Mouse (Mus musculus) kidney, adult 2 months (tissue): ENCODE results near the gene Cpne7. TPM values are rescaled to one million over a fixed set of nuclear protein-coding genes. Genes with fewer than 3 reads are reported as not detected.
A peak's percentile ranks its signal among the peaks of the same experiment; 100 is the strongest.

Experiments
- DNase-seq: peaks from one replicate; pipeline ENCODE4 v3.0.0; 2021
- H3K27ac ChIP-seq: fragments of 200-500 bp; 2 replicates; pipeline ENCODE4 v1.5.1; 2012; ENCODE audit warnings: low read depth, low read length, control low read depth, inconsistent platforms; ENCODE audit not compliant: insufficient read depth
- H3K27me3 ChIP-seq: fragments of 200-500 bp; replicated peaks from 2 replicates; pipeline ENCODE4 v1.6.1; 2012; ENCODE audit warnings: mild to moderate bottlenecking, moderate library complexity, low read length, inconsistent platforms; ENCODE audit not compliant: control insufficient read depth, insufficient read depth
- H3K36me3 ChIP-seq: fragments of 200-500 bp; 2 replicates; pipeline ENCODE4 v1.6.1; 2012; ENCODE audit warnings: mild to moderate bottlenecking, moderate library complexity, low read length, inconsistent platforms; ENCODE audit not compliant: control insufficient read depth, insufficient read depth
- H3K4me1 ChIP-seq: fragments of 200-500 bp; 2 replicates; pipeline ENCODE4 v1.6.1; 2011; ENCODE audit warnings: low read length; ENCODE audit not compliant: control insufficient read depth, insufficient read depth
- H3K4me3 ChIP-seq: fragments of 200-500 bp; 2 replicates; pipeline ENCODE4 v1.5.1; 2011; ENCODE audit warnings: mild to moderate bottlenecking, low read depth, low read length, control low read depth; ENCODE audit not compliant: insufficient read depth
- CTCF ChIP-seq: fragments of 200-500 bp; conservative IDR thresholded peaks from 2 replicates; pipeline ENCODE4 v1.5.1; 2011; ENCODE audit warnings: low read depth, mild to moderate bottlenecking, control low read depth, low read length, moderate library complexity, mixed read lengths; ENCODE audit not compliant: insufficient read depth, insufficient read length
- POLR2A ChIP-seq: fragments of 200-500 bp; IDR thresholded peaks from one replicate; pipeline ENCODE4 v1.6.1; 2011; ENCODE audit warnings: low read depth, low read length, control low read depth
- WGBS: fragments of 180-500 bp; shearing (Covaris S2); methylation state at CpG from one replicate; pipeline ENCODE4 v1.1.7; 2018; 5-methylcytosine and 5-hydroxymethylcytosine counted together
- polyA plus RNA-seq: library from polyadenylated mRNA; depleted of rRNA; stranded (reverse); fragments of >200 nt; gene quantifications from 2 replicates; pipeline ENCODE4 v1.2.3, GENCODE M21; 2012

Gene Cpne7
- polyA plus RNA-seq, 1 experiment = 2.5 TPM

DNA sequence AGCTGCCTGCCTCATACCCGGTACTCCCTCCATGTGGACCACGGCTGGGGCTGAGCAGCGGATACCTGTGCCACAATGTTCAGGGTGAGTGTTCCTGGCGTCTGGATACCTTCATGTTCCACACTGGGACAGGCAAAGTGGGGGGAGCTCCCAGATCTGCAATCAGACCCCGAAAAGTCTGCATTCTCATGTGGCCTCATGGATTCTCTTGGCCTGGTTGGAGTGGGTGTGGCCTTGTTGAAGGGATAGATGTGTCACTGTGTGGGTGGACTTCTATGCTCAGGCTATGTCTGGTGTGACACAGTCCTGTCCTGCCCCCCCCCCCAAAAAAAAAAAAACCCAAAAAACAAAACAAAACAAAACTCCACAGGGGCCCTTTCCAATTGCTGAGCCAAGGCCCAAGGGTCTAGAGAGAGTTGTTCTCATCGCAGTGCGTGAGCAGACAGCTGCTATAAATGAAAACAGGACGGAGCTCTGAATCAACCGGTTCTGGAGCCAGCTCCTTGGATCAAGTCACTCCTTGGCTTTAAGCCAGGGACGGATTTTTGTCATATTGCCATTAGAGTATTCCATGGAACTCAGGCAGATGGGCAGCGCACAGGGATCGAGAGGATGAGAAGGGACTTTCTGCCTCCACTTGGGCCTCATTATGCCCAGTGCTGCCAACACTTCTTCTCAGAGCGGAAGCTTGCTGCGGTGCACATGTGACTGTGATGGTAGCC, 24.7 kb downstream of the Cpne7 start:
- no peak for TF ChIP-seq CTCF
- TF ChIP-seq POLR2A = no peak
- H3K27ac ChIP-seq = peak overlapping the region; percentile 68; the same call in 1 of the 2 replicates
- no peaks in the 10 kb centered on the region for H3K4me1 ChIP-seq
- 57% methylated on average over 14 of the region's 14 CpGs for WGBS
- DNase-seq = peak; percentile 90
- H3K27me3 ChIP-seq = no peaks in the 10 kb centered on the region
- no peaks in the 10 kb centered on the region for H3K36me3 ChIP-seq
- H3K4me3 ChIP-seq = no peak overlapping the region

DNA sequence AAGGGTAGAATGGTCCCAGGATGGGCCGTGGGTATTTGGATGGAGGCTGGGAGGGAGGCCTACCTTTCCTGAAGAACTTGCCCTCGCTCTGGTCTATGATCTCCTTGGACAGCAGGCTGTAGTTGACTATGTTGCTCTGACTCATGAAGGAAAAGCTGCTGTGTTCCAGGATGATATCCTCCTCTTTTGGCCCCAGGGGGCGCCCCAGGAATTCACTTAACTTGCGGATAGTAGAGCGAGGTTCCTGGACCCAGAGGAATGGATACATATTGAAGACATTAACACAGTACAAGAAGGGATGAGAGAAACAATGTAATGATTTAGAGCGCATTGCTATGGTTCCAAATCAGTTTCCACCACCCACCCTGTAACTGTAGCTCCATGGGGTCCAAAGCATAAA, 28.1 kb downstream of the Cpne7 start:
- whole genome bisulfite sequencing = 56% methylated on average over 6 of the region's 6 CpGs
- DNase-seq = peak; percentile 72
- H3K27ac ChIP-seq = no peak overlapping the region
- H3K27me3 ChIP-seq = no peaks in the 10 kb centered on the region
- H3K4me3 ChIP-seq = no peak overlapping the region
- H3K4me1 ChIP-seq = no peaks in the 10 kb centered on the region
- H3K36me3 ChIP-seq = no peaks in the 10 kb centered on the region
- TF ChIP-seq CTCF (peak; percentile 68), POLR2A (no peak)

DNA sequence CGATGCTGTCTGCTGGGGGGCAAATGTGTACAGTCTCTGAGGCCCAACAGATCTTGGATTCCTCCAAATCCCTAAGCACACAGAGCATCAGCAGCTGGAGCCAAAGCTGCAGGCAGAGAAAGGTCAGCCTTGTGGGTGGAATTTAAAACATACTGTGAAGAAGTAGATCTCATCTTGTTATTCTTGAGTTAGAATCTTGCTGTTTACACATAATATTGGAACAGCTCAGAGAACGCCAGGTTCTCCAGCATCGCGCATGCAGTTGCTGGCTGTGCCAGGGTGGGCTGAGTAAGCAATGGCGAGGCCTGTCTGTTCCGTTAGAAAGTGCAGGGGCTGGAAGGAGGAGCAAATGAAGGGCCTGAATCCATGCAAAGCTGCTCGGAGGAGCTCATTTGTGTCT, 29.2 kb downstream of the Cpne7 start:
- H3K27ac ChIP-seq = no peak overlapping the region
- no peak overlapping the region for H3K4me3 ChIP-seq
- H3K4me1 ChIP-seq = no peaks in the 10 kb centered on the region
- DNase-seq = no peak
- no peaks in the 10 kb centered on the region for H3K27me3 ChIP-seq
- no peak for TF ChIP-seq POLR2A
- no peak for TF ChIP-seq CTCF
- H3K36me3 ChIP-seq = no peaks in the 10 kb centered on the region
- WGBS = 74% methylated on average over 7 of the region's 7 CpGs

DNA sequence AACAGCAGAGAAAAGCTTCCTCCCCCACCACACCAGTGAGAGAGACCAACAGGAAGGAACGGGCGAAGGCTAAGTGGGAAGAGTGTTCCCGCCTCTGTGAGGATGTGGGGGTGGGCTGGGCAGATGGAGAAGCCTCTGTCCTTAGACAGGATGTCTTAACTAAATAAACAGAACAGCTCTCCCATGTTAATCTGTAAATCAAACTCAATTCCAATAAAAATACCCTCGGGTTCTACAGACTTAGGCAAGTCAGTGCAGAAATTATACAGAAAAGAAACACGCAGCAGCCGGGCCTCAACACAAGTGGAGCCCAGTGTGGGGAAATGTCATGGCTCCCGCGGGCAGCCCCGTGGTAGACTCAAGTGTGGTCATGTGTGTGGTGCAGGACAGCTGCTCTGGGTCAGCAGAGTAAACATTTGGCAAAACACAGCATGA, 33.6 kb downstream of the Cpne7 start:
- H3K27ac ChIP-seq = peak overlapping the region; percentile 62
- H3K4me3 ChIP-seq = no peak overlapping the region
- peak; percentile 43 for DNase-seq
- H3K27me3 ChIP-seq = no peaks in the 10 kb centered on the region
- no peaks in the 10 kb centered on the region for H3K36me3 ChIP-seq
- WGBS = 48% methylated on average over 9 of the region's 9 CpGs
- TF ChIP-seq CTCF = no peak
- no peak for TF ChIP-seq POLR2A
- 0 out of 2 replicates have a peak, but pooled peaks cover 2% of the 10 kb centered on the region for H3K4me1 ChIP-seq

DNA sequence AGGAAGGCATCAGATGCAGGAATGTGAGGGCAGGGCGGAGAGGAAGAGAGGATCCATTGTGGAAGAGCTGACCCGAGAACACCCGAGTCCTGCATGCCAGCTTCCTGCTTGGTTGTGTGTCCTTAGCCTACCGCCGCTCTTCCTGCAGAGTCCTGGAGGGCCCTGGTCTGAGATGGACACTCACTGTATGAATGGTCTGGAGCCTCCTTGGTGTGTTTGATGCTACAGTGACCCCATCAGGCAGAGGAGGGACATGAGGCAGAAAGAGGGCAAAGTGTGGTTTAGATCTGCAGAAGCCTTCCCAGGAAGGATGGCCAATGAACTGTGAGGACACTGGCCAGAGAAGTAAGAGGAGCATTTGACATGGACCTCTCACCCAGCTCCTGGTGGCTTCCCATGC, 38.0 kb downstream of the Cpne7 start:
- Histone ChIP-seq H3K4me3 (no peak overlapping the region), H3K36me3 (no peaks in the 10 kb centered on the region), H3K4me1 (0 out of 2 replicates have a peak, but pooled peaks cover 2% of the 10 kb centered on the region), H3K27me3 (no peaks in the 10 kb centered on the region), H3K27ac (no peak overlapping the region)
- 55% methylated on average over 5 of the region's 5 CpGs for WGBS
- TF ChIP-seq POLR2A (no peak), CTCF (peak; percentile 65)
- DNase-seq = peak; percentile 60

DNA sequence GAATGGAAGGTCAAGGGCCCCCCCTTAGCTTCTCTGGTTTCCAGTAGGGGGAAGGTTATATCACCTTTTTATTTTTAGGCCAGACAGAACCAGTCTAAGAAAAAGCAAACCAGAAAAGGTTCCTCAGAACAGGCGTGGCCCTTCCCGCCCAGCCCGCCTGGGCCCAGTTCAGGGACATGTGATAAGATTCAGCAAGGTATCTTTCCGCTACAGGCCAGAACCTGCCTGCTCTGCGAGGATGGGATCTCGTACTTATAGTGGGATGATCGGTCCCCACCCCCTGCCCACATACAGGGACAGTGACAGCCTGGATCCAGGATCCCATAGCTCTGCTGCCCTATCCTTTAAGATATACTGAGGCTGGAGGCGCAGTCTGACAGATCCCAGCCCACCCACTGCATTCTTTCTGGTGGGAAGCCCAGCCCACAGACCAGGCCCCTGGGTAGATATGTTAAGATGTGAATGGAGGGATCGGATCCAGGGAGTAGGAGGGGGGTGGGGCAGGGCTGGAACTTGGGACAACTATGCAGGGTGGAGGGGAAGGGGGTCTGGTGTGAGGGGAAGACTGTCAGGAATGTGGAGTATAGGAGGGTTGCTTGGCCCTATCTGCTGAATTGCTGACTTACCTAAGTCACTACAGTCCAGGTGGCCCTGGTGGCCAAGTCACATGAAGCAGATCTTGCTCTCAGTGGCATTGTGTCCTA, 39.0 kb downstream of the Cpne7 start:
- no peak for DNase-seq
- no peaks in the 10 kb centered on the region for H3K36me3 ChIP-seq
- no peak overlapping the region for H3K27ac ChIP-seq
- H3K4me1 ChIP-seq = 0 out of 2 replicates have a peak, but pooled peaks cover 2% of the 10 kb centered on the region
- no peak overlapping the region for H3K4me3 ChIP-seq
- TF ChIP-seq CTCF (no peak), POLR2A (no peak)
- WGBS = 89% methylated on average over 9 of the region's 9 CpGs
- no peaks in the 10 kb centered on the region for H3K27me3 ChIP-seq

DNA sequence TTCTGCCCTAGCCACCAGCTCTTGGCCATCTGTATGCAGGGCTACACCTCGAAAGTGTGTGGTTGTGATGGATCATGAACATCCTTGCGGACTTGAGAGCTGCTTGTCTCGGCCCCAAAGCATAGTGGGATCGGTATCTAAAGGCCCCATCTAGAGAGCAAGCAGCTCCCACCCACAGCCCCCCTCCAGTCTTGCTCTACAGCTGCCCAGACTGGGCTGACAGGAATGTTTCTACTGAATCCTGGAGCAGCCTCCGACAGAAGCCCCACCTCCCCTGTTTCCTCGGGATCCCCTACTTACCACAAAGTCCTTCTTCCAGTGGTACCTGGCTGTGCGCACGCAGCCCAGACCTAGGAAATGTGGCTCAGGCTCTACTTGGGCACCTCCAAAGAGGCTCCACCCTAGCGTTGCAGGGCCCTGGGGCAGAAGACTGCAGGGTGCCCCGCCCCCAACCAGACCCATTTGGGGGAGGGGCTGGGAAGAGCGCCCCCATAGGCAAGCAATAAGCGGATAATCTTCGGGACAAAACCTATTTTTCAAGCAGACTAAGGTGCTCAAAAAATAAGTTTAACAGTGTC, 40.8 kb downstream of the Cpne7 start, which contains the start of gene Sult5a1:
TSS of gene Sult5a1 (minus strand) at position 428 of the 578 bp plus-strand sequence.
- no peaks in the 10 kb centered on the region for H3K27me3 ChIP-seq
- H3K36me3 ChIP-seq = no peaks in the 10 kb centered on the region
- TF ChIP-seq POLR2A (no peak), CTCF (no peak)
- H3K4me1 ChIP-seq = 0 out of 2 replicates have a peak, but pooled peaks cover 2% of the 10 kb centered on the region
- H3K27ac ChIP-seq = no peak within 1 kb of the TSS
- WGBS = 39% methylated on average over 13 of the region's 13 CpGs
- no peak for DNase-seq
- H3K4me3 ChIP-seq = no peak within 1 kb of the TSS
